Mouse (Mus musculus): ENCODE data around the gene Calm2.

- TF ChIP-seq POLR2A (IDR thresholded peaks at IDR 0.05; ENCODE audit: borderline replicate concordance, insufficient read depth, low read length), result no peak
- no peak for TF ChIP-seq CTCF (IDR thresholded peaks at IDR 0.05; ENCODE audit: borderline replicate concordance, insufficient read depth, low read depth, low read length)
These were observed 1.6 kb upstream of the Calm2 start for GRCm38 (mm10) chr17:87448339-87448738.

All from cerebellum, adult 2 months (tissue).